ENCODE assay signal across 20 mouse cellular contexts in the genomic region with DNA sequence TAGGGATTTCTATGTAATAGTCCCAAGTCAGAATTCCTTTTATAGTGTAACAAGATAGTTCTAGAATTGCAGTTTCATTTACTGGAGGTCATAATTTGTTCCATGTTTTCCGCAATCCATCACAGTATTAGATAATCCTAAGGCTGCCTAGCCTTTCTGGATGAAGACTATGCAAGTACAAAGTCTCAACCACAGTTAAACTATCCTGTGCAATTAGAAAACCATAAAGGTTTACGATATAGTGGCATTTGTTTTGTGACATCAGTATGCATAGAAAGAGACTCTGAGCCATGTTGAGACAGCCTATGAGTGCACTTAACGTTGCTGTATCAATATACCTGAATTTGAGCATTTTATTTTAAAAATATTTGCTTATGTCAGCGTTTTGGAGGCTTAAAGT. TPM values are rescaled to one million over a fixed set of nuclear protein-coding genes. Genes with fewer than 3 reads are reported as not detected.
DNase-seq lines count a peak whose midpoint lies in the region; TF ChIP-seq lines count a peak whose summit lies in the region.
"Had no signal": no experiment of that assay in that cellular context is flagged by ENCODE, and none has a peak within 500 bp of the region (broad histone marks: within the 10 kb centered on the region; RNA-seq: fewer than 3 reads in every experiment).

No protein-coding gene starts in this region.

- in situ Hi-C loops in CH12.LX (cut with MboI; ENCODE audit: low pct_ligation_motif_present, low pct_unique_long_range_greater_than_20kb, low sequenced_read_pairs), result no loop called here
- in situ Hi-C loops in ES-E14 (cut with MboI; ENCODE audit: low sequenced_read_pairs in 2 of 2, unreplicated experiment in 2 of 2), result loop anchor here in 1 of 2 experiments (10.0 kb wide), 1 partner anchor 315 kb away; no protein-coding TSS in a partner anchor

- 27% methylated on average over 4 of the region's 4 CpGs for WGBS in small intestine, adult 2 months
- WGBS in hindbrain, embryonic 10.5 days, result 72% methylated on average over 4 of the region's 4 CpGs

- H3K9me3 ChIP-seq in CH12.LX (replicated peaks; ENCODE audit: low read length), result no peaks in the 10 kb centered on the region
- H3K9me3 ChIP-seq in ES-E14 (ENCODE audit: control insufficient read depth, insufficient read depth, low read depth, low read length), result no peaks in the 10 kb centered on the region
- H3K9me3 ChIP-seq in hindbrain, embryonic 10.5 days, result no peaks in the 10 kb centered on the region
- H3K9me3 ChIP-seq: embryonic facial prominence, embryonic 13.5 days; embryonic facial prominence, embryonic 15.5 days; forebrain, embryonic 10.5 days; forebrain, embryonic 12.5 days had no signal

- H3K27ac ChIP-seq in CH12.LX (ENCODE audit: insufficient read depth, low read depth), result no peak overlapping the region
- H3K27ac ChIP-seq in ES-E14 (ENCODE audit: insufficient read depth, low read depth, low read length, poor library complexity, severe bottlenecking), result no peak overlapping the region
- H3K27ac ChIP-seq in small intestine, adult 2 months (ENCODE audit: insufficient read depth, low read depth, low read length), result peak overlapping the region; percentile 95
- no peak overlapping the region for H3K27ac ChIP-seq in hindbrain, embryonic 10.5 days
- H3K27ac ChIP-seq: embryonic facial prominence, embryonic 13.5 days; embryonic facial prominence, embryonic 15.5 days; forebrain, embryonic 10.5 days; forebrain, embryonic 12.5 days had no signal

- no peak for TF ChIP-seq RAD21 in CH12.LX (IDR thresholded peaks at IDR 0.05; ENCODE audit: low read depth, low read length)

- H3K4me1 ChIP-seq in CH12.LX (ENCODE audit: control insufficient read depth in 1 of 2, insufficient read depth in 2 of 2) (no peaks in the 10 kb centered on the region), ES-E14 (ENCODE audit: control insufficient read depth in 2 of 2, insufficient read depth in 2 of 2, low read length in 2 of 2, poor library complexity in 1 of 2) (no peaks in the 10 kb centered on the region)
- peaks cover 12% of the 10 kb centered on the region; the same call in 1 of the 2 replicates for H3K4me1 ChIP-seq in small intestine, adult 2 months (ENCODE audit: control insufficient read depth, insufficient read depth, insufficient read length, low read length)
- H3K4me1 ChIP-seq in hindbrain, embryonic 10.5 days (replicated peaks), result no peaks in the 10 kb centered on the region
- H3K4me1 ChIP-seq: embryonic facial prominence, embryonic 13.5 days; embryonic facial prominence, embryonic 15.5 days; forebrain, embryonic 10.5 days; forebrain, embryonic 12.5 days had no signal

- no peak overlapping the region for H3K9ac ChIP-seq in CH12.LX (ENCODE audit: insufficient read depth, low read depth)
- no peak overlapping the region for H3K9ac ChIP-seq in ES-E14 (ENCODE audit: insufficient read depth, low read depth, low read length, poor library complexity, severe bottlenecking)
- H3K9ac ChIP-seq: embryonic facial prominence, embryonic 13.5 days; embryonic facial prominence, embryonic 15.5 days; forebrain, embryonic 12.5 days had no signal

- H3K36me3 ChIP-seq in CH12.LX (replicated peaks in 1 of 2; ENCODE audit: control insufficient read depth in 1 of 2, insufficient read depth in 1 of 2, low read length in 1 of 2) (no peaks in the 10 kb centered on the region), ES-E14 (ENCODE audit: control insufficient read depth, insufficient read depth, low read length, poor library complexity, severe bottlenecking) (no peaks in the 10 kb centered on the region)
- H3K36me3 ChIP-seq in small intestine, adult 2 months (ENCODE audit: control insufficient read depth, insufficient read depth, low read length), result no peaks in the 10 kb centered on the region
- no peaks in the 10 kb centered on the region for H3K36me3 ChIP-seq in hindbrain, embryonic 10.5 days
- H3K36me3 ChIP-seq: embryonic facial prominence, embryonic 13.5 days; embryonic facial prominence, embryonic 15.5 days; forebrain, embryonic 10.5 days; forebrain, embryonic 12.5 days had no signal

- H3K79me2 ChIP-seq in CH12.LX (replicated peaks; ENCODE audit: control insufficient read depth, extremely low read depth, insufficient read depth, poor library complexity, severe bottlenecking), result no peaks in the 10 kb centered on the region

- TF ChIP-seq CTCF in CH12.LX (conservative IDR thresholded peaks at IDR 0.05 in 1 of 2, IDR thresholded peaks at IDR 0.05 in 1 of 2; ENCODE audit: low read depth in 2 of 2, low read length in 2 of 2), result no peak
- no peak for TF ChIP-seq CTCF in small intestine, adult 2 months (IDR thresholded peaks at IDR 0.05; ENCODE audit: extremely low read depth, insufficient read length, insufficient replicate concordance, low read depth, low read length)

- H3K4me2 ChIP-seq in CH12.LX (ENCODE audit: insufficient read depth, low read depth, poor library complexity, severe bottlenecking), result no peak overlapping the region
- H3K4me2 ChIP-seq: embryonic facial prominence, embryonic 13.5 days; embryonic facial prominence, embryonic 15.5 days; forebrain, embryonic 12.5 days had no signal

- TF ChIP-seq EP300 in CH12.LX (IDR thresholded peaks at IDR 0.05; ENCODE audit: low read length), result no peak

- dilution Hi-C loops in CH12.LX (cut with MboI; ENCODE audit: extremely low pct_ligation_motif_present, extremely low pct_unique_long_range_greater_than_20kb, low sequenced_read_pairs), result no loop called here

- H3K4me3 ChIP-seq in CH12.LX (replicated peaks in 1 of 3; ENCODE audit: low read depth in 2 of 3, low read length in 2 of 3, poor library complexity in 1 of 3), result no peak overlapping the region
- H3K4me3 ChIP-seq in ES-E14 (ENCODE audit: insufficient read depth in 1 of 2, low read depth in 1 of 2, low read length in 2 of 2, poor library complexity in 1 of 2, severe bottlenecking in 1 of 2), result no peak overlapping the region
- no peak overlapping the region for H3K4me3 ChIP-seq in small intestine, adult 2 months (ENCODE audit: low read depth, low read length)
- H3K4me3 ChIP-seq in hindbrain, embryonic 10.5 days, result no peak overlapping the region
- H3K4me3 ChIP-seq: embryonic facial prominence, embryonic 13.5 days; embryonic facial prominence, embryonic 15.5 days; erythroblast, embryonic 14.5 days; forebrain, embryonic 10.5 days; forebrain, embryonic 12.5 days had no signal

- DNase-seq in CH12.LX (ENCODE audit: extremely low read depth) (no peak), ES-E14 (ENCODE audit: low read depth, low spot score) (no peak)
- DNase-seq in frontal cortex, postnatal 10 days (ENCODE audit: low spot score in 2 of 2), result no peak
- no peak for DNase-seq in hindbrain, embryonic 10.5 days (ENCODE audit: low spot score)
- DNase-seq: adrenal gland, adult 2 months; adrenal gland, postnatal 10 days; adrenal gland, postnatal 25 days; cerebellum, adult 11 months; cerebellum, adult 18-20 months; cerebellum, adult 8-10 months; cerebellum, adult 9-11 months; cerebellum, postnatal 14 days; cerebellum, postnatal 36 days; embryo, embryonic 11 days had no signal

- no peaks in the 10 kb centered on the region for H3K27me3 ChIP-seq in CH12.LX (replicated peaks)
- no peaks in the 10 kb centered on the region for H3K27me3 ChIP-seq in small intestine, adult 2 months (ENCODE audit: control insufficient read depth, insufficient read depth, low read length)
- H3K27me3 ChIP-seq in hindbrain, embryonic 10.5 days (ENCODE audit: insufficient read depth, poor library complexity, severe bottlenecking), result 0 out of 2 replicates have a peak, but pooled peaks cover 4% of the 10 kb centered on the region
- H3K27me3 ChIP-seq: embryonic facial prominence, embryonic 13.5 days; embryonic facial prominence, embryonic 15.5 days had no signal

- TF ChIP-seq POLR2A in CH12.LX (IDR thresholded peaks at IDR 0.05; ENCODE audit: low read depth, low read length), result no peak
- TF ChIP-seq POLR2A in small intestine, adult 2 months (IDR thresholded peaks at IDR 0.05; ENCODE audit: low read depth, low read length), result no peak

TF ChIP-seq in CH12.LX, 34 proteins besides CTCF, POLR2A, EP300 and RAD21:
- TF ChIP-seq MAFK (IDR thresholded peaks at IDR 0.05; ENCODE audit: insufficient replicate concordance, low read length), result peak; percentile 47; the same call in 1 of the 2 replicates
- no peak for TF ChIP-seq ZKSCAN1 (IDR thresholded peaks at IDR 0.05; ENCODE audit: borderline replicate concordance, low read depth, low read length)
TF ChIP-seq in CH12.LX: peak in this region for 1.

TF ChIP-seq in ES-E14, 5 proteins besides CTCF, POLR2A, EP300 and RAD21:
- no peak for TF ChIP-seq CHD2 (IDR thresholded peaks at IDR 0.05; ENCODE audit: low read depth, low read length)
- peak; percentile 47; the same call in 1 of the 2 replicates for TF ChIP-seq MAFK (IDR thresholded peaks at IDR 0.05; ENCODE audit: insufficient read depth, low read depth, low read length)

RNA-seq across cellular contexts. Expression of a gene that starts 42.4 kb away (rescaled TPM):
- total RNA-seq in CH12.LX (2012; rRNA removed), result 10.0 and 12.2 TPM in 2 replicates
- total RNA-seq in CH12.LX (2014; rRNA removed), result 31.7 and 34.7 TPM in 2 replicates
- 22.9 and 28.8 TPM in 2 replicates for polyA plus RNA-seq in CH12.LX (2012; ENCODE audit: insufficient read length, low read depth)
- total RNA-seq in ES-E14 (2012; rRNA removed), result 9.0 and 13.8 TPM in 2 replicates
- polyA plus RNA-seq in small intestine, adult 2 months (2012; rRNA removed), result 0.38 and 1.5 TPM in 2 replicates
- polyA plus RNA-seq in hindbrain, embryonic 10.5 days (2016; fragmentation: Nextera tagmentation; extraction: Ambion mirVana), result 17.2 and 20.2 TPM in 2 replicates
